Mouse (Mus musculus) embryonic facial prominence, embryonic 14.5 days (tissue): ENCODE results near the gene Foxf1. TPM values are rescaled to one million over a fixed set of nuclear protein-coding genes. Genes with fewer than 3 reads are reported as not detected.

Experiments used
- ATAC-seq: fragments of 200-750 bp; cut with Nextera tagmentation; 2 replicates; pipeline ENCODE4 v1.8.0; 2017; ENCODE audit warnings: low read depth, moderate number of reproducible peaks, moderate TSS enrichment
- DNase-seq: peaks from one replicate; pipeline ENCODE4 v3.0.0-alpha.2; 2015; ENCODE audit warnings: low spot score
- H3K27ac ChIP-seq: fragments of 300-500 bp; sonication (generic); replicated peaks from 2 replicates; pipeline ENCODE4 v1.5.1; 2014; ENCODE audit warnings: low read depth, mild to moderate bottlenecking, low read length, moderate library complexity
- H3K27me3 ChIP-seq: fragments of 300-500 bp; sonication (generic); replicated peaks from 2 replicates; pipeline ENCODE4 v1.6.1; 2014; ENCODE audit warnings: low read length; ENCODE audit not compliant: control insufficient read depth, insufficient read depth
- H3K36me3 ChIP-seq: fragments of 300-500 bp; sonication (generic); 2 replicates; pipeline ENCODE4 v1.6.1; 2014; ENCODE audit warnings: low read length, mixed read lengths; ENCODE audit not compliant: control insufficient read depth, insufficient read depth
- H3K4me1 ChIP-seq: fragments of 300-500 bp; sonication (generic); 2 replicates; pipeline ENCODE4 v1.6.1; 2014; ENCODE audit warnings: antibody characterized with exemption, low read length; ENCODE audit not compliant: control insufficient read depth, insufficient read depth
- H3K4me2 ChIP-seq: fragments of 300-500 bp; sonication (generic); 2 replicates; pipeline ENCODE4 v1.6.1; 2014; ENCODE audit warnings: low read depth, mild to moderate bottlenecking, low read length, moderate library complexity, mixed read lengths
- H3K4me3 ChIP-seq: fragments of 300-500 bp; sonication (generic); 2 replicates; pipeline ENCODE4 v1.5.1; 2014; ENCODE audit warnings: low read depth, mild to moderate bottlenecking, low read length
- H3K9ac ChIP-seq: fragments of 300-500 bp; sonication (generic); 2 replicates; pipeline ENCODE4 v1.6.1; 2014; ENCODE audit warnings: low read depth, mild to moderate bottlenecking, low read length, moderate library complexity, mixed read lengths
- H3K9me3 ChIP-seq: fragments of 300-500 bp; sonication (generic); 2 replicates; pipeline ENCODE4 v1.6.1; 2016; ENCODE audit warnings: low read length; ENCODE audit not compliant: control insufficient read depth
- WGBS: fragments of 180-500 bp; shearing (Covaris S2); extraction: QIAGEN DNeasy Blood & Tissue Kit; methylation state at CpG from one replicate; pipeline ENCODE4 v1.1.7; 2014; 5-methylcytosine and 5-hydroxymethylcytosine counted together
- polyA plus RNA-seq: library from polyadenylated mRNA; unstranded; fragments of >200 nt; fragmentation: Nextera tagmentation; extraction: Ambion mirVana; gene quantifications from 2 replicates; pipeline ENCODE4 v1.2.1, GENCODE M21; 2014

Gene Foxf1
- polyA plus RNA-seq, 1 experiment from 2014 or later: 7.6 TPM

DNA sequence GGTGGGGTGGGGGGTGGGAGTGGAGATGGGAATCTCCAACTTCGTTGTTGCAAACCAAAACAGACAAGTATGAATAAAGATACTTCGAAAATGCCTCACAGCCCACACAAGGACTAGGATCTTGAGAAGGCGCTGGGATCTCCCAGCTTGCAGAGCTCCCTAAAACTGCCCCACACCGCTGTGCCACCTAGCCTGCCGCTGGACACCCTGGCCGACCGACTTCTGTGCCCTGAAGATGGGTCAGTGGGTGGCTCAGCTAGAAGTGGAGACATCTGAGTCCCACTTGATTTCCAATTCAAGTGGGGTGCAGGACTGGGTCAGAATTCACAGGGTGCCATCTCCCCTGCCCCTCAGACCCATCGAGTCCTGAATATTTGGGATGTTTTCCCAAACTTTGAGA lies 37.5 kb downstream of the Foxf1 start:
- peaks cover 7% of the 10 kb centered on the region for H3K4me1 ChIP-seq
- 33% methylated on average over 6 of the region's 8 CpGs for WGBS
- DNase-seq: no peak

DNA sequence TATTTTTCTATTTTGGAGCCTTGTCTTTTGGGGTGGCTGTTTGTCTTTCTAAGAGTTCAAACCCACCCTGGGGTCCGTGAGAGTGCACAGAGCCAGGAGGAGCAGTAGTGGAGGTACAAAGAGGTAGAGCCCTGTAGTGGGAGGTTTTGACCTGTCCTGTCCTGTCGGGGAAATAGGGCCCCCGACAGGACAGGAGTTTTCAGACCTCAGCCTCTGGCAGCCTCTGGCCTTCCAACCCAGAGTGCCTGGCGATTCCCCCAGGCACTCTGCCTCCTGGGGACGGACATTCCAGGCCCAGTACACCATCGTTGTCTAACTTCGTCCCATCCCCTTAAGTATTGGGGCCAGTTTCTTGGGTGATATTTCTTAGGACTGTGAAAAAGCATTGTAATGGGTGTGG lies 38.2 kb downstream of the Foxf1 start:
- ATAC-seq (no peak), DNase-seq (no peak)
- no peak overlapping the region for H3K4me3 ChIP-seq
- H3K36me3 ChIP-seq: no peaks in the 10 kb centered on the region
- peaks cover 97% of the 10 kb centered on the region for H3K27me3 ChIP-seq
- H3K27ac ChIP-seq: no peak overlapping the region
- no peak overlapping the region for H3K9ac ChIP-seq
- H3K9me3 ChIP-seq: no peaks in the 10 kb centered on the region
- H3K4me2 ChIP-seq: peak overlapping the region; percentile 91; the same call in 1 of the 2 replicates
- peaks cover 4% of the 10 kb centered on the region; the same call in 1 of the 2 replicates for H3K4me1 ChIP-seq
- WGBS: 22% methylated on average over 6 of the region's 7 CpGs

More for the DNA sequence above, 37.5 kb downstream of the Foxf1 start:
- H3K4me3 ChIP-seq: peak overlapping the region; percentile 59; the same call in 1 of the 2 replicates
- ATAC-seq: no peak
- H3K4me2 ChIP-seq: peak overlapping the region; percentile 91; the same call in 1 of the 2 replicates
- no peaks in the 10 kb centered on the region for H3K9me3 ChIP-seq
- H3K9ac ChIP-seq: peak overlapping the region; percentile 15; the same call in 1 of the 2 replicates
- H3K27ac ChIP-seq: no peak overlapping the region
- H3K36me3 ChIP-seq: no peaks in the 10 kb centered on the region
- peaks cover 97% of the 10 kb centered on the region for H3K27me3 ChIP-seq

DNA sequence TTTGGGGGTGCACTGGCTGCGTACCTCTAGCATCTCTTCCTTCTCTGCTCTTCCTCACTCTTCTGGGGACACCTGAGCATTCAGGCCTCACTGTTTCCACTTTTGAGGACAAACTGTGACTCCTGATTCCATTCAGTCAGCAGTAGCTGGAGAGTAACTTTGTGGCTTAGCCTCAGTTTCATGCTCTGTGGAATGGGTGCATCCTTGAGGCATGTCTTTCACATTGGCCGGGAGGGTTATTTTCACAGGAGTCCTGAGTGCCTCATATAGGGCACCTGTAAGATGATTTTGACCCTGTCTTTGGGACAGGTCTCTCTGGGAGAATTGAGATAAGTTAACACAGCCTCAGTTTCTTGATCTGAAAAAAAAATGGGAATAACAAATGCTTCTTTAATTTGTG lies 38.9 kb downstream of the Foxf1 start:
- H3K4me2 ChIP-seq: no peak overlapping the region
- no peaks in the 10 kb centered on the region for H3K9me3 ChIP-seq
- no peak overlapping the region for H3K4me3 ChIP-seq
- no peak for ATAC-seq
- no peak overlapping the region for H3K9ac ChIP-seq
- no peaks in the 10 kb centered on the region for H3K36me3 ChIP-seq
- WGBS: 59% methylated on average over 2 of the region's 2 CpGs
- no peak overlapping the region for H3K27ac ChIP-seq
- peaks cover 9% of the 10 kb centered on the region; the same call in 1 of the 2 replicates for H3K4me1 ChIP-seq
- no peak for DNase-seq
- H3K27me3 ChIP-seq: peaks cover 96% of the 10 kb centered on the region

DNA sequence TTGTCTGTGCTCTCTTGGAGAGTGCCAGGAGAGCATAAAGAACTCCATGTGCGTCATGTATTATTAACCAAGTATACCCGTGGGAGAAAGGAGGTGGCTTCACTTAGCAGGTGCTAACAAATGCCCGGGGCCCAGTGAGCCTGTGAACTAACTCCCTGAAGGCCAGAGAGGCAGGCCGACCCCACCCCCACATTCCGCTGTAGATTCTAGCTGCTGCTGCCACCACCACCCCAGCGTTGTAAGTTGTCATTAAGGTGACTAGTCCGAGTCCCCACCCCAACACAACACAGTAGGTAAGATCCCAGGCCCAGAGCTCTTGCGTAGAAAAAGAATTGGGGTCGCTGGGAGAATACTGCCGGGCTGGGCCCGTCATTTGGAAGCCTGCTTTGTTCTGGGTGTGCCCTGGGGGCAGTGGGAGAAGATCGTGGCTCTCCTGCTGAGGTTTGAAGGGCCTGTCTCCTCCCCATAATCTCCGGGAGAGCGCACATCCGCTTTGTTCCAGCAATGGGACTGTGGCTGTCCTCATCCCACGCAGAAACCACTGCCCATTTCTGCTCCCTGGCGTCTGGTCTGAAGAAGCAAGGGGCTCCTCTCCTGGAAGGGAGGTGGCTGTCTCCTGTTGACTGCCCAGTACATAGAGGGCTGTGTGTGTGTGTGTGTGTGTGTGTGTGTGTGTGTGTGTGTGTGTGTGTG lies 40.5 kb downstream of the Foxf1 start:
- whole genome bisulfite sequencing: 6% methylated on average over 17 of the region's 17 CpGs
- no peaks in the 10 kb centered on the region for H3K36me3 ChIP-seq
- DNase-seq (no peak), ATAC-seq (no peak; the same call in 1 of the 2 replicates)
- peak overlapping the region; percentile 68 for H3K4me2 ChIP-seq
- no peaks in the 10 kb centered on the region for H3K9me3 ChIP-seq
- peaks cover 16% of the 10 kb centered on the region; the same call in 1 of the 2 replicates for H3K4me1 ChIP-seq
- peak overlapping the region; percentile 42; the same call in 1 of the 2 replicates for H3K9ac ChIP-seq
- peak overlapping the region; percentile 38; the same call in 1 of the 2 replicates for H3K4me3 ChIP-seq
- peak overlapping the region; percentile 58 for H3K27ac ChIP-seq
- H3K27me3 ChIP-seq: peaks cover 98% of the 10 kb centered on the region

DNA sequence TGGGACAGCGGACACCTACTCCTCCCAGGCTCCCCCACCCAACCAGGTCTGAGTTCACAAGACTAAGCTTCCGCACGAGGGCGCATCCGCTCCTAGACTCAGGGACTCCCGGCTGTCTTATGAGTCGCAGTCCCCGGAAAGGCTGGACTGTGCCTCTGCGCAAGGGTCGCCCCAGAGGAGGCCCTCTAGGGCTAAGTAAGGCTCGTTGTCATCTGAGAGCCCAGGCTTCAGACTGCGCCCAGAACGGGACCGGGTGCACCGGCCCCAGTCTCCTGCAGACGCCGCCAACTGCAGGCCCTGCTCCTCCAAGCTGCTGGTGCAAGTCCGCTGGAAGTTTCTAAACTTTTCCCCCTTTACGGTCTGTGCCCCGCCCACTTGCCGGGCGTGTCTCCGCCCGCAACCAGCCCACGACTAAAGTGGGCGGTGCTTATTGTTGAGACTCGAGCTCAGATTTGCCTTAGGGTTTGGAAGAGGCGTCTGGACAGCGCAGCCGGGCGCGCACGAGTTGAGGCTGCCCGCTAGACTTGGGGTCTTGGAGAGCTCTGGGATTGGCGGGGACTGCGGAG lies 41.2 kb downstream of the Foxf1 start:
- Histone ChIP-seq H3K4me2 (peak overlapping the region; percentile 68), H3K9me3 (no peaks in the 10 kb centered on the region), H3K27ac (peak overlapping the region; percentile 63), H3K27me3 (peaks cover 98% of the 10 kb centered on the region), H3K36me3 (no peaks in the 10 kb centered on the region), H3K4me3 (peak overlapping the region; percentile 38), H3K9ac (peak overlapping the region; percentile 42), H3K4me1 (peaks cover 16% of the 10 kb centered on the region; the same call in 1 of the 2 replicates)
- WGBS: 0% methylated on average over 28 of the region's 36 CpGs
- ATAC-seq (peak; percentile 87), DNase-seq (peak; percentile 94)

DNA sequence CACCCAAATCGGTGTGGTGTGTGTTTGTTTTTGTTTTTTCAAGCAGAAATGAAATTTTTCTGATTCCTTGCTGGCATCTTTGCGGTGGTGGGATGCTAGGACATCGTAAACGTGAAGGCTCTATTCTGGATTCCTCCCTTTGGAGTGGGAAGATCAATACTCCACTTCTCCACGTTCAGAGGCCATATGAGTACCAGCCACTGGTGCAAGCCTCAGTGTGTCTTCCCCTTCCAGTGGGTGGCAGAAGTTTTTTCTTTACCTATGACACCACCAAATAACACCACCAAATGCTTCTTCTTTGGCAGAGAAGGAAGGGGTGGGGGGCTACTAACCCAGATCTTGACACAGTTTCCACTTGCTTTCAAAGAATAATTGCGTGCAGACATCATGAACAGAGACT lies 42.0 kb downstream of the Foxf1 start:
- no peaks in the 10 kb centered on the region for H3K36me3 ChIP-seq
- H3K27me3 ChIP-seq: peaks cover 98% of the 10 kb centered on the region
- H3K9me3 ChIP-seq: no peaks in the 10 kb centered on the region
- peaks cover 16% of the 10 kb centered on the region; the same call in 1 of the 2 replicates for H3K4me1 ChIP-seq
- no peak for DNase-seq
- WGBS: 7% methylated on average over 6 of the region's 6 CpGs
- no peak overlapping the region for H3K27ac ChIP-seq
- peak overlapping the region; percentile 41; the same call in 1 of the 2 replicates for H3K9ac ChIP-seq
- peak overlapping the region; percentile 68 for H3K4me2 ChIP-seq
- H3K4me3 ChIP-seq: 0 out of 2 replicates have a peak overlapping the region, but pooled peaks have one; percentile 0
- ATAC-seq: no peak

DNA sequence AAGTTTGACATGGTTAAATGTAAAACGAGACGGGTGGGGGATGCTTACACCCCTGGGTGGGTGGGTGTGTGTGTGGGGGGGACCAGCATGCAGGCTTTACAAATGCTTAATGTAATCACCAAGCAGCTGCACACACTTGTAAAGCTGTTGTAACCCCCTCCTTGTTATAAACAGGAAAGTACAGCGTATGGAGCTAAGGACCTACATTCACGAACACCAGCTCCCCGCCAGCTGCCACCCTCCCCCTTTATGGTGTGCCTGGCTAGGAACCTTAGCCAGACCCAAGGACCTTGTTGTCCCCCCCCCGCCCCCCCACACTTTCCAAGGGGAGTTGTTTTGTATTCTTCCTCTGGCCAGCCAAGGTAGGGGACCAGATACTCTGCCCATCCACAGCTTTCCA lies 42.5 kb downstream of the Foxf1 start:
- Histone ChIP-seq H3K4me2 (0 out of 2 replicates have a peak overlapping the region, but pooled peaks have one; percentile 68), H3K9me3 (no peaks in the 10 kb centered on the region), H3K27me3 (peaks cover 94% of the 10 kb centered on the region), H3K4me1 (peaks cover 16% of the 10 kb centered on the region; the same call in 1 of the 2 replicates), H3K9ac (no peak overlapping the region), H3K27ac (no peak overlapping the region), H3K36me3 (no peaks in the 10 kb centered on the region), H3K4me3 (0 out of 2 replicates have a peak overlapping the region, but pooled peaks have one; percentile 0)
- DNase-seq (no peak), ATAC-seq (no peak)
- 16% methylated on average over 5 of the region's 6 CpGs for WGBS

DNA sequence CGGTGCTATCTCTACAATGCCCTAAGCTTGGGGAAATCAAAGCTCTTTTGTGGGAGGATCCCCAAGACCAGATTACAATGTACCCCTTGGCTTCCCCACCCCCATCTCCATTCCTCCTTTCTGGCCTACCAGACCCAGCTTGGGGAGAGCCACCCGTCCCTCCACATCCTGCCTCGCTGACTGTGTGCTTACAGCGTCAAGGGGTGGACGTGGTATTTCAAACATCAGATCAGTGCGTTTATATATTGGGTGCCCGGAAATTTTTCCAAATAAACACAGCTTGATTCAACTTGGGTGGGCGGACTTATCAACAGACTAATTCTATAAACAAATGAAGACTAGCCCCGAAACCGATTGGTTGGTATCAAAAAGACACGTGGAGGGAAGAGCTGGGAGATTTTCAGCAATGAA lies 43.1 kb downstream of the Foxf1 start:
- peaks cover 16% of the 10 kb centered on the region; the same call in 1 of the 2 replicates for H3K4me1 ChIP-seq
- WGBS: 8% methylated on average over 11 of the region's 11 CpGs
- no peaks in the 10 kb centered on the region for H3K9me3 ChIP-seq
- no peak for DNase-seq
- ATAC-seq: no peak
- no peak overlapping the region for H3K27ac ChIP-seq
- H3K4me3 ChIP-seq: no peak overlapping the region
- no peak overlapping the region for H3K9ac ChIP-seq
- H3K36me3 ChIP-seq: no peaks in the 10 kb centered on the region
- H3K4me2 ChIP-seq: peak overlapping the region; percentile 68; the same call in 1 of the 2 replicates
- peaks cover 88% of the 10 kb centered on the region for H3K27me3 ChIP-seq
